Mouse (Mus musculus): ENCODE results near the gene Top3a. TPM values are rescaled to one million over a fixed set of nuclear protein-coding genes. Genes with fewer than 3 reads are reported as not detected.
"Not testable (repeated sequence)": the region's sequence is repeated elsewhere in the genome, so short reads cannot be mapped to it uniquely, and the experiment has no call there.

Top3a gene
- polyA plus RNA-seq (2014; fragmentation: Nextera tagmentation; extraction: Ambion mirVana): 20.8 and 26.5 TPM in 2 replicates

GRCm38 (mm10) chr11:60776829-60777740, at the start of gene Top3a, which contains the start of gene Smcr8:
Gene Top3a, minus strand, starts transcription at chr11:60777365.
Gene Smcr8, plus strand, starts transcription at chr11:60777524.
- ATAC-seq (ENCODE audit: insufficient number of reproducible peaks, low FRiP score, low TSS enrichment, low read depth): peak; percentile 94
- H3K9ac ChIP-seq (ENCODE audit: low read length): peak within 1 kb of the TSS; percentile 75
- under 1% methylated on average over 62 of the region's 62 CpGs for WGBS
- peak; percentile 87 for DNase-seq (ENCODE audit: low spot score)
- H3K36me3 ChIP-seq (ENCODE audit: control insufficient read depth, insufficient read depth, low read length): peaks cover 7% of the 10 kb centered on the region; the same call in 1 of the 2 replicates
- H3K9me3 ChIP-seq (ENCODE audit: control insufficient read depth, low read length): no peaks in the 10 kb centered on the region
- H3K4me3 ChIP-seq (ENCODE audit: low read depth, low read length): peak within 1 kb of the TSS; percentile 63
- peak within 1 kb of the TSS; percentile 84 for H3K4me2 ChIP-seq (ENCODE audit: low read depth, severe bottlenecking)
- no peaks in the 10 kb centered on the region for H3K27me3 ChIP-seq (ENCODE audit: control insufficient read depth, insufficient read depth, low read length)
- H3K4me1 ChIP-seq (ENCODE audit: control insufficient read depth, insufficient read depth, low read length): peaks cover 30% of the 10 kb centered on the region
- peak within 1 kb of the TSS; percentile 24; the same call in 1 of the 2 replicates for H3K27ac ChIP-seq (replicated peaks; ENCODE audit: low read depth, low read length)

- Histone ChIP-seq H3K9ac (ENCODE audit: low read length) (no peak overlapping the region), H3K4me2 (ENCODE audit: low read depth, severe bottlenecking) (no peak overlapping the region), H3K36me3 (ENCODE audit: control insufficient read depth, insufficient read depth, low read length) (no peaks in the 10 kb centered on the region), H3K27ac (replicated peaks; ENCODE audit: low read depth, low read length) (no peak overlapping the region), H3K4me3 (ENCODE audit: low read depth, low read length) (no peak overlapping the region), H3K9me3 (ENCODE audit: control insufficient read depth, low read length) (no peaks in the 10 kb centered on the region), H3K27me3 (ENCODE audit: control insufficient read depth, insufficient read depth, low read length) (no peaks in the 10 kb centered on the region), H3K4me1 (ENCODE audit: control insufficient read depth, insufficient read depth, low read length) (no peaks in the 10 kb centered on the region)
- 56% methylated on average over 1 of the region's 1 CpGs for WGBS
- no peak for DNase-seq (ENCODE audit: low spot score)
- no peak for ATAC-seq (ENCODE audit: insufficient number of reproducible peaks, low FRiP score, low TSS enrichment, low read depth)
Measured at GRCm38 (mm10) chr11:60826700-60827099, 49.5 kb upstream of the Top3a start.

- ATAC-seq (ENCODE audit: insufficient number of reproducible peaks, low FRiP score, low TSS enrichment, low read depth) (no peak), DNase-seq (ENCODE audit: low spot score) (no peak)
- Histone ChIP-seq H3K4me2 (ENCODE audit: low read depth, severe bottlenecking) (no peak overlapping the region), H3K27ac (replicated peaks; ENCODE audit: low read depth, low read length) (no peak overlapping the region), H3K4me1 (ENCODE audit: control insufficient read depth, insufficient read depth, low read length) (no peaks in the 10 kb centered on the region), H3K4me3 (ENCODE audit: low read depth, low read length) (no peak overlapping the region), H3K36me3 (ENCODE audit: control insufficient read depth, insufficient read depth, low read length) (no peaks in the 10 kb centered on the region), H3K9me3 (ENCODE audit: control insufficient read depth, low read length) (no peaks in the 10 kb centered on the region), H3K9ac (ENCODE audit: low read length) (no peak overlapping the region), H3K27me3 (ENCODE audit: control insufficient read depth, insufficient read depth, low read length) (no peaks in the 10 kb centered on the region)
- WGBS: 85% methylated on average over 3 of the region's 3 CpGs
Measured at GRCm38 (mm10) chr11:60825191-60825590, 48.0 kb upstream of the Top3a start.

- Histone ChIP-seq H3K9me3 (ENCODE audit: control insufficient read depth, low read length) (no peaks in the 10 kb centered on the region), H3K4me3 (ENCODE audit: low read depth, low read length) (no peak overlapping the region), H3K27ac (replicated peaks; ENCODE audit: low read depth, low read length) (no peak overlapping the region), H3K27me3 (ENCODE audit: control insufficient read depth, insufficient read depth, low read length) (no peaks in the 10 kb centered on the region), H3K9ac (ENCODE audit: low read length) (no peak overlapping the region), H3K4me1 (ENCODE audit: control insufficient read depth, insufficient read depth, low read length) (no peaks in the 10 kb centered on the region), H3K4me2 (ENCODE audit: low read depth, severe bottlenecking) (no peak overlapping the region), H3K36me3 (ENCODE audit: control insufficient read depth, insufficient read depth, low read length) (no peaks in the 10 kb centered on the region)
- ATAC-seq (ENCODE audit: insufficient number of reproducible peaks, low FRiP score, low TSS enrichment, low read depth): no peak
- 71% methylated on average over 2 of the region's 2 CpGs for WGBS
- no peak for DNase-seq (ENCODE audit: low spot score)
Measured at GRCm38 (mm10) chr11:60823771-60824170, 46.6 kb upstream of the Top3a start.

GRCm38 (mm10) chr11:60816398-60816797, 39.2 kb upstream of the Top3a start:
- DNase-seq (ENCODE audit: low spot score): no peak
- H3K9me3 ChIP-seq (ENCODE audit: control insufficient read depth, low read length): no peaks in the 10 kb centered on the region
- no peak overlapping the region for H3K4me2 ChIP-seq (ENCODE audit: low read depth, severe bottlenecking)
- H3K27ac ChIP-seq (replicated peaks; ENCODE audit: low read depth, low read length): no peak overlapping the region
- H3K9ac ChIP-seq (ENCODE audit: low read length): no peak overlapping the region
- 71% methylated on average over 5 of the region's 5 CpGs for WGBS
- H3K36me3 ChIP-seq (ENCODE audit: control insufficient read depth, insufficient read depth, low read length): no peaks in the 10 kb centered on the region
- no peak overlapping the region for H3K4me3 ChIP-seq (ENCODE audit: low read depth, low read length)
- no peaks in the 10 kb centered on the region for H3K4me1 ChIP-seq (ENCODE audit: control insufficient read depth, insufficient read depth, low read length)
- ATAC-seq (ENCODE audit: insufficient number of reproducible peaks, low FRiP score, low TSS enrichment, low read depth): no peak
- no peaks in the 10 kb centered on the region for H3K27me3 ChIP-seq (ENCODE audit: control insufficient read depth, insufficient read depth, low read length)

GRCm38 (mm10) chr11:60811618-60812017, 34.5 kb upstream of the Top3a start, which contains the start of gene Shmt1:
Gene Shmt1, minus strand, starts transcription at chr11:60811718.
- 32% methylated on average over 6 of the region's 6 CpGs for whole genome bisulfite sequencing
- not testable (repeated sequence) for H3K27me3 ChIP-seq (ENCODE audit: control insufficient read depth, insufficient read depth, low read length); H3K36me3 ChIP-seq (ENCODE audit: control insufficient read depth, insufficient read depth, low read length); ATAC-seq (ENCODE audit: insufficient number of reproducible peaks, low FRiP score, low TSS enrichment, low read depth); H3K9me3 ChIP-seq (ENCODE audit: control insufficient read depth, low read length); H3K4me1 ChIP-seq (ENCODE audit: control insufficient read depth, insufficient read depth, low read length); H3K27ac ChIP-seq (replicated peaks; ENCODE audit: low read depth, low read length); DNase-seq (ENCODE audit: low spot score)
- Histone ChIP-seq H3K4me3 (ENCODE audit: low read depth, low read length) (peak within 1 kb of the TSS; percentile 45), H3K9ac (ENCODE audit: low read length) (peak within 1 kb of the TSS; percentile 47), H3K4me2 (ENCODE audit: low read depth, severe bottlenecking) (peak within 1 kb of the TSS; percentile 65)

GRCm38 (mm10) chr11:60811054-60811460, 33.9 kb upstream of the Top3a start:
- peak; percentile 97 for DNase-seq (ENCODE audit: low spot score)
- H3K9ac ChIP-seq (ENCODE audit: low read length): peak overlapping the region; percentile 47
- no peaks in the 10 kb centered on the region for H3K36me3 ChIP-seq (ENCODE audit: control insufficient read depth, insufficient read depth, low read length)
- no peaks in the 10 kb centered on the region for H3K27me3 ChIP-seq (ENCODE audit: control insufficient read depth, insufficient read depth, low read length)
- H3K9me3 ChIP-seq (ENCODE audit: control insufficient read depth, low read length): no peaks in the 10 kb centered on the region
- no peak overlapping the region for H3K27ac ChIP-seq (replicated peaks; ENCODE audit: low read depth, low read length)
- peak overlapping the region; percentile 45 for H3K4me3 ChIP-seq (ENCODE audit: low read depth, low read length)
- peaks cover 7% of the 10 kb centered on the region; the same call in 1 of the 2 replicates for H3K4me1 ChIP-seq (ENCODE audit: control insufficient read depth, insufficient read depth, low read length)
- peak; percentile 100 for ATAC-seq (ENCODE audit: insufficient number of reproducible peaks, low FRiP score, low TSS enrichment, low read depth)
- WGBS: 0% methylated on average over 29 of the region's 29 CpGs
- peak overlapping the region; percentile 65 for H3K4me2 ChIP-seq (ENCODE audit: low read depth, severe bottlenecking)

- Histone ChIP-seq H3K4me3 (ENCODE audit: low read depth, low read length) (peak overlapping the region; percentile 45), H3K9me3 (ENCODE audit: control insufficient read depth, low read length) (no peaks in the 10 kb centered on the region), H3K36me3 (ENCODE audit: control insufficient read depth, insufficient read depth, low read length) (no peaks in the 10 kb centered on the region), H3K4me1 (ENCODE audit: control insufficient read depth, insufficient read depth, low read length) (peaks cover 7% of the 10 kb centered on the region; the same call in 1 of the 2 replicates), H3K27me3 (ENCODE audit: control insufficient read depth, insufficient read depth, low read length) (no peaks in the 10 kb centered on the region), H3K9ac (ENCODE audit: low read length) (peak overlapping the region; percentile 47), H3K4me2 (ENCODE audit: low read depth, severe bottlenecking) (peak overlapping the region; percentile 65), H3K27ac (replicated peaks; ENCODE audit: low read depth, low read length) (no peak overlapping the region)
- no peak; the same call in 1 of the 2 replicates for ATAC-seq (ENCODE audit: insufficient number of reproducible peaks, low FRiP score, low TSS enrichment, low read depth)
- 12% methylated on average over 14 of the region's 14 CpGs for WGBS
- DNase-seq (ENCODE audit: low spot score): peak; percentile 22
Measured at GRCm38 (mm10) chr11:60810046-60810965, 33.1 kb upstream of the Top3a start.
